Mouse (Mus musculus): ENCODE results near the gene Arhgef19.

Arhgef19 gene

DNA sequence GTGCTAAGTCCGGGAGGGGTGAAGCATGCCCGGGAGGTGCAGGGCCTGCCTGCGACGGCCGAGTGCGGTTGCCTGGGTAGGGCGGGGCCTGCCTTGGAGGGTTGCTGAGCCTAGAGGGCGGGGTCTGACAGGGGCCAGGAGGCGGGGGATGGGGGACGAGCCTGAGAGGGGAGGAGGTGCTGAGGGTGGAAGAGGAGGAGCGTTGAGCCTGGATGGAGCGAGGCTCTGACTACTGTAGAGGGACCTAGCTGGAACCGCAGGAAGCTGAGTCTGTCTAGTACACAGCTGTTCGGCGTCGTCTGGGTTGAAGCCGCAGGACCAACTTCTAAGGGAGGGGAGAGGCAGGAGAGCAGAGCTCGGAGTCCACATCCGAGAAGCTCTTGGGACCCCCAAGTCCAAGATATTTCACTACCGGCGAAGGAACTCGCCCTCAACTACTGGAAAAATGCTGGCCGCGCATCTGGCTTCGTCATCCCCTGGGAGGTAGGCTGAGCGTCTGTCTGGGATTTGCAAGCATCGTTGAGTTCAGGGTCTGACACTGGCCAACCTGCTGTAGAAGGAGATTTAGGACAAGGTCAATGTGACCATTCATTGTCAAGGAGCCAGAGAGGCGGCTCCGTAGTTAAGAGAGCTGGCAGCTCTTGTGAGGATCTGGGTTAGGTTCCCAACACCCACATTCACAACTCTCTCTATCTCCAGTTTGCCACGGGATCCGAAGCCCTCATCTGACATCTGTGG is at the start of gene Arhgef19:
TSS of gene Arhgef19 (plus strand) at position 112 of the 738 bp plus-strand sequence.
- DNase-seq (ENCODE audit: low spot score): peak; percentile 83

DNA sequence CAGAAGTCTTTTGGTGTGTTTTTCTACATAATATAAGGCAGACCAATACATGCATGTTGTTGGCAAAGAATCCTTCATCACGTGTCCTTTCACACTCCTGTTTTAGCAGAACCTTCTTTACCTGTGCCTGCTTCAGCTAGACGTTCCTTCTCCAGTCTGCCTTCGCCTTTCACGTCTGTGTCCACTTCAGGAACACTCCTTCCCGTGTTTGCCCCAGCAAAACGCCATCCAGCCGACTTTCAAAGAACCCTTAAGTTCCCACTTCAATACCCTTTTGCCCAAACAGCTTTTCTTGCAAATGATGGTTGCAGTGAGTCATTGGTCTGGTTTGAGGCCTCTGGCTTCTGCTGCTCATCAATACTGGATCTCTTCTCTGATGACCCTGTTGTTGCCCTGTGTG is 48.0 kb upstream of the Arhgef19 start:
- DNase-seq (ENCODE audit: low spot score): no peak

DNA sequence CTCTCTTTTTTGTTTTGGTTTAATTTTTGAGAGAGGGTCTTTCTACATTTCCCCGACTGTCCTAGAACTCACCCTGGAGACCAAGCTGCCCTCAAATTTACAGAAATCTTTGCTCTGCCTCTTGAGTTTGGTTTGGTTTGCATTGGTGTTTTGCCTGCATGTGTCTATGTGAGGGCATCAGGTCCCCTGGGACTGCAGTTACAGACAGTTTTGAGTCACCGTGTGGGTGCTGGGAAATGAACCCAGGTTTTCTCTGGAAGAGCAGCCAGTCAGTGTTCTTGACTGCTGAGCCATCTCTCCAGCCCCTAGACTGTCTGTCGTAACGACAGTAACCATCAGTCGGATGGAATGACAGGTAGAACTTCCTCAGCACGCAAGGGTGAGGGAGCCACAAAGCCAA is 44.7 kb upstream of the Arhgef19 start:
- DNase-seq (ENCODE audit: low spot score): no peak

DNA sequence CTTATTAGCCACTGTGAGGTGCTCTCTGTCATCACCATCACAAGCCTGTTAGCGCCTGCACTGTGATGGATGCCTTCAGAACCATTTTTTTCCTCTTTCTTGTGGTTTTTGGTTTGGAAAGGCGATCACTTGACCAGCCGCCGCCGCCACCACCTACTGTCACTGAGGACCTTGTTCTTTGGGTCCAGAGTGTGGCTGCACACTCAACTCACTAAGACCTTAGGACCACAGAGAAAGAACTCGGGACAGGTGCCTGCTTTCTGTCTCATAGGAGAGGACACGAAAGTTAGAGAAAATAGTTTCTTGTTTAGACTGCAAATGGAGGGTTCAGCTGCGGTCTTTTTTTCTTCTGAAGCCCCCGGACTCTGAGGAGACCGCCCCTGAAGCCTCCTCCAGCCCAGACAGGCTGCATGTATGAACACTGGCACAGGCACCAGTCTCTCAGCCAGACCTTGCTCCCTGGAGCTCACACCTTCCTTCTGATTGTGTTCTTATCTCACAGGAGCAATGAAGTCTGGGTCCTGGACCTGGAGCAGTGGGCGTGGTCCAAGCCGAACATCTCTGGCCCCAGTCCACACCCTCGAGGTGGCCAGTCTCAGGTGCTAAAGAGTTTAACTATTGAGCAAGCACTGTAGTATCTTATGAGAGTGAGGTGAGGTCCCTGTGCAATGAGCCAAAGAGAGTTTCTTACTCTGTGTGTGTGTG is 42.2 kb upstream of the Arhgef19 start:
- no peak for DNase-seq (ENCODE audit: low spot score)

DNA sequence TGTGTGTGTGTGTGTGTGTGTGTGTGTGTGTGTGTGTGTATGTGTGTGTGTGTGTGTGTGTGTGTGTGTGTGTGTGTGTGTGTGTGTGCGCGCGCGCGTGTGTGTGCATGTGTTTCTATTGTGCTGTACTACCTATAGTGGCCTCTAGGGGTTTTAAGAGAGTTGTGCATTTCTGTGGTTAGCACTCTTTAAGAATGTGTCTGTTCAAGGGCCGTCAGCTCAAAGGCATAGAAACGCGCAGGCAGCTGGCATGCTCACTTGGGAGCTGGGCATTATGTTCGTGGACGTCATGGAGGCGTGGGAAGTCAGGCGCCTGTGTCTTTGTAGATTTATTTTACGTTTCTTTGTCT is 41.6 kb upstream of the Arhgef19 start:
- no peak for DNase-seq (ENCODE audit: low spot score)

DNA sequence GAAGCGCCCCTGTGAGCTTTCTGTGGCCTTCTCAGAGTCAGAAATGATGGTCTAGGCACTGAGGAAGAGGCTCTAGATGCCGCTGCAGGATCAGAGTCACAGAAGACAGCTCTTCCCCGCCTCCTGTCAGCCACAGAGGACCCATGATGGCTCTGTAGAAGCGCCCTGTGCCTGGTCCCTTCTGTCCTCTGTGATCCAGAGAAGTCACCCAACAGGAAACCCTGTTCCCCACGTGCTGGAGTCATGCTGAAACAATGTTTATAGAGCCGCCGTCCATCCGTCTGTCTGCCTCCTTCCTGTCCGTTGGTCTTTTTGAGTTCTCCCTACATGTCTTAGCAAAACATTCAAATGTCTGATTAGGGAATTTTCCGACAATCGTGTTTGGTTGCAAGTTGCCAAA is 38.4 kb upstream of the Arhgef19 start:
- DNase-seq (ENCODE audit: low spot score): no peak

DNA sequence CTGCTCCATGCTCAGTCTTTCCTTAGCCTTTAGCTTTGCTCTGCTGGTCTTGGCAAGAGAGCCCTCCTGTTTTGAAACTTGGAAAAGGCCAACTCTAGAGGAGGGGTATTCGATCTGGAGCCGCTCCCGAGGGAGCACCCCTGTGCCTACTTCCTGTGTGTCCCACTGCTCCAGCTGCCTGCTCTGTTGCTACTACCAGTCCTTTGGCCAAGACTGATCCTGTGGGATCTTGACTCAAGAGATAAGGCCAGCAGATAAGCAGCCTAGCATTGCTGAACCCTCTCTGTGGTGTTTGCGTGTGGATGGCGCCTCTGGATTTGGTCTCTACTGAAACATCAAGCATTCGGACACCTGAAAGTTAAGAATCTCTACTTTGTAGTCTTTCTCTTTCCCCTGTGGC is 37.1 kb upstream of the Arhgef19 start:
- DNase-seq (ENCODE audit: low spot score): no peak

- no peak for DNase-seq (ENCODE audit: low spot score)
Observed at GRCm38 (mm10) chr4:141204580-141205061, 34.7 kb upstream of the Arhgef19 start.

DNA sequence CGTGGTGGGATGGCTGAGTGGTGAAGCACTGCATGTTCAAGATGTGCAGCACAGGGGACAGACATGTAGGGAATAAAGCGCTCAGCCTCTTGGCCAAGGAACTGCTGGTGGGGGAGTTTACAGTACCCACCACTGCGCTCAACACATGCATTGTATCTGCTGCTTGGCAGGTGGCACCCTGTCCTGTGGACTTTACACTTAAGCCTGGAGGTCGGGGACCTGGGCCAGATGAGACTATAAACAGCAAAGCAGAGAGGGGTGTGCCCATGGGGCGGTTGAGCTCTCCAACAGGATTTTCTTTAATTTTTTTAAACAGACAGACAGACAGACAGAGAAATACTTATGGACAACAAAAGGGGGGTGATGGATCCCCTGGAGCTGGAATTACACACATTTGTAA is 32.2 kb upstream of the Arhgef19 start:
- DNase-seq (ENCODE audit: low spot score): no peak

GRCm38 (mm10) chr4:141210524-141211219 is 28.6 kb upstream of the Arhgef19 start:
- DNase-seq (ENCODE audit: low spot score): no peak

- DNase-seq (ENCODE audit: low spot score): no peak
Observed at GRCm38 (mm10) chr4:141211646-141212045, 27.7 kb upstream of the Arhgef19 start.

DNA sequence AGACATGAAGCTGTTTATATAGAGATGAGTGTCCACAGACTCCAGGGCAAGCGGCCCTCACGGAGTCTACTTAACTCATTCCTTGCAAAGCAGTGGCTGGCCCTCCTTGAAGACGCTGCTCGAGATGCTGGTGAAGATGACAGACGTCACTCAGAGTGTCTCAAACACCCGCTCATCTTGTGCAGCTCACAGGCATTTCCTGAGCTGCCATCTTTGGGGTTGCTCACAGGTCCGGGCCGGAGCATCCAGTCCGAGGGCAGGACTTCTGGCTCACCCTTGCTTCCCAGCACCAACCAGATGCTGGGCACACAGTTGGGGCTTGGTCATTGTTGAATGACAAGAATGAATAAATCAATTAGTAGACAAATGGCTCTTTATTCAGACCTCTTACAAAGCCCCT is 26.4 kb upstream of the Arhgef19 start:
- DNase-seq (ENCODE audit: low spot score): no peak

DNA sequence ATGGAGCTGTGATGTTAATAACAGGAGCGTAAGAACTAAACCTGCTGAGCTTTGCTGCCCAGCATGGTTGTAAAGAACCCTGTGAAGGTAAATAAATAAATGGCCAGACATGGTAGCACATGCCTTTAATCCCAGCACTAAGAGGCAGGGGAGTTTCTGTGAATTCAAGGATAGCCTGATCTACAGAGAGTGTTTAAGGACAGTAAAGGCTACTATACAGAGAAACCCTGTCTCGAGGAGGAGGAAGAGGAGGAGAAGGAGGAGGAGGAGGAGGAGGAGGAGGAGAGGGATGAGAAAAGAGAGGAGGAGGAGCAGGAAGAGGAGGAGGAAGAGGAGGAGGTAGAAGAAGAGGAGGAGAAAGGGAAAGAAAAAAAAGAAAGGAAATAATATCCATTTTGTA is 26.0 kb upstream of the Arhgef19 start:
- no peak for DNase-seq (ENCODE audit: low spot score)

DNA sequence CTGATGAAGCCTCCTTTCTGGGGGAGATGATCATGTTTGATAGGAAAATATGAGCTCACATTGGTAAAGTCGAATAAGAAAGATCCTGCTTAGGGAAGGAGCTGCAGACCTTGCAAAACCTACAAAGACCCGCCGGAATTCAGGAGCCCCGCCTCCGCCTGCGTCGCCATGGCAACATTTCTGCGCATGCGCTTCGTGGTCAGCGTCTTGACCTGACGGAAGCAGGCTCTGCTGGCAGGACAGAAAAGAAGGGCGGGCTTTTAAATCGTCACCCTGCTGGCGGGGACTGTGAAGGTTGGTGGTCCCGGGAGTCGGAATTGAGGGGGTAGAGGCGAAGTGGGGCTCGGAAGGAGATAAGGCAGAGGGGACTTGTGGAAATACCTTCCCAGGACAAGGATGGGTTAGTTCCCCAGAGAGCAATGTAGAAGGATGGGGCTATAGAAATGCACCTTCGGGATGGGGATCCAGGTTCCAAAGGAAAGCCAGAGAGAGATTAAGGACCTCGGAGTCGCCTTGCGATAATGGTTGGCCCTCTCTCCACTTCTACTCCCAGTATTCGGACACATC is 25.4 kb upstream of the Arhgef19 start, which contains the start of gene Rsg1:
TSS of gene Rsg1 (plus strand) at position 187 of the 567 bp plus-strand sequence.
- peak; percentile 96 for DNase-seq (ENCODE audit: low spot score)

DNA sequence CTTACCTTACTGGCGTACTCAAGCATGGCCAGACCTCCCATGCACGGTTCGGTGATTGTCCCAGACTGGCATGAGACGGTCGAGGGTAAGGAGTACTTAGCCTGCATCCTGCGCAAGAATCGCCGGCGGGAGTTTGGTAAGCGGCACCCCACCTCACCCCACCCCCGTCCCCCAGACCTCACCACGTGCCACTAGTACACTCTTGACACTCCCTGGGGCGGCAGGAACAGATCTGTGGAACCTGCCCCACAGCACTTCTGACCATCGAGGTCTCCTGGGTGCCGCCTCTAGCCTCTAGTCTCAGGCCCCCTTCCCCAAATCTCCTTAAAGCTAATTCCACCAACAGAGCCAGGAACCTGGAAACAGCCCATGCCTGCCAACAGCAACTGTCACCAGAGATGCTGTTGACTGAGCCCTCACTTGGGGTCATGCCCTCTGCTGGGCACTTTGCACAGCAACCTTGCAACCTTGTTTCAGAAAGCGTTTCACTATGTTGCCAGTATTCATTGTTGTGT is 24.9 kb upstream of the Arhgef19 start:
- no peak for DNase-seq (ENCODE audit: low spot score)

- no peak for DNase-seq (ENCODE audit: low spot score)
Observed at GRCm38 (mm10) chr4:141219583-141220213, 19.6 kb upstream of the Arhgef19 start.

- no peak for DNase-seq (ENCODE audit: low spot score)
Observed at GRCm38 (mm10) chr4:141221848-141222247, 17.5 kb upstream of the Arhgef19 start.

DNA sequence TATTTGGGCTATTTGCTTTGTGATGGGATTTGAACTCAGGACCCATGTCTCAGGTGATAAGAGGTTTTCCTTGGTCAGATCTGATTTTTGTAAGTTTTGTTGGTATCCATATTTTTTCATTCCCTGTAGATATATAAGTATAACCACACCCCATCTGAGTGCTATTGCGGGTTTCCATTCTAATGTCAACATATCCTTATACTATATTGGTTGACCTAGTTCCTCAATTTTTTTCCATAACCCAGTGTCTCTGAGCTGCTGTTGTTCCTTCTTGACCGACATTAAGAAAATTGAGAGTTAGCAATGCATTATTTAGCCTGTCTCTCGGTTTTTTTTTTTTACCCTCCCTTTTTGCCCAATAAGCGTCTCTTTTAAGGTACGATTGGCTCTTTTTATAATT is 16.5 kb upstream of the Arhgef19 start:
- no peak for DNase-seq (ENCODE audit: low spot score)

DNA sequence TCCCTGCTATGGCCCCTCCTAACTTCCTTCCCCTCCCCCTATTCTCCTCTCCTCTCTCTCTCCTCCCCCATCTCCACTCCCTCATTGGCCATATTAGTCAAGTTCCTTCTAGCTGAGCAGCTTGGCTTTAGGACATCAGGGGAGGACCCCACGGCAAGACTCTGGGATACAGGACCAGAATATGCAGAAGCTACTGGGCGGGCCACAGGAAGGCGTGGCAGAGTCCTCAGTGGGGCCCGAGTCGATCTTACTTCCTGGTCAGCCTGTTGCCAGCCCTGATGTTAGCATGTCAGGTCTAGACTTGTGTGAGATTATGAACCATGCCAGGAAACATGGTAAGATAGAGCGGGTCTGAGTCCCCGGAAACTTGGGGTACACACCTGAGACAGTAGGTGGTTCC is 10.6 kb upstream of the Arhgef19 start:
- DNase-seq (ENCODE audit: low spot score): no peak

DNA sequence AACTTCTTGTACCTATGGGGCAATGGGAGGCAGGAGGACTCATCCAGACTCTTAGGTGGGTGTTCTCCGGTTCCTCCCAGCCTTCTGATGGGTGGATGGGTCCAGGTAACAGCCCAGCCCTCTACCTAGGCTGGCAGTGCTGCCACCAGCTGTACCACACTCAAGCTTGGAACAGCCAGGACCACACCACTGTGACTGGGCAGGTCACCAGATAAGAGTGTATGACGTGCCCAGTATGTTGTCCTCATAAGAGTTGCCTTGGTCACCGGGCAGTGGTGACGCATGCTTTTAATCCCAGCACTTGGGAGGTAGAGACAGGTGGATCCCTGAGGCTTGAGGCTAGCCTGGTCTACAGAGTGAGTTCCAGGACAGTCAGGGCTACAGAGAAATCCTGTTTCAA is 6.1 kb upstream of the Arhgef19 start:
- no peak for DNase-seq (ENCODE audit: low spot score)

DNA sequence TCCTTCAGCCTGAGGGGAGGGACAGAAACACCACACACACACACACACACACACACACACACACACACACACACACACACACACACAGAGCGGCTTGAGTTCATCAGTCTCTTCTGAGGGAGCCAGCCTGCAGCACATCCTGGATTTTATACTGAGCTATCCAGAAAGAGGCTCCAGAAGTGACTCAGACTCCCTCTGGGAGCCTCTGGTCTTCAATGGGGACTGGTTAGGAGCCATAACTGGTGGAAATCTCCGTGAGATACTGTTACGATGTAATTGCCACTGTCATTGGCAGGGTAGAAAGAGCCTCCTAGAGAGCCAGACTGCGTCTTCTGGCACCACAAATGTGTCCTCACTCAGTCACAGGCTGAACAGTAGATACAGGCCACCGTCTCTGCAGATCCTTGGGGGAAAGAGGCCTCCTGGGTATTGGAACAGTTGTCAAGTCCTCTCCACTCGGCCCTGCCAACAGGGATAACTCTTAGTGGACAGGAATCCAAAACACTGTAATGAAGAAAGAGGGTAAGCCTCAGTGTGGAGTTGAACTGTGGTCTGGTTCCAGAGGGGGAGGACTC is 3.7 kb upstream of the Arhgef19 start:
- no peak for DNase-seq (ENCODE audit: low spot score)

DNA sequence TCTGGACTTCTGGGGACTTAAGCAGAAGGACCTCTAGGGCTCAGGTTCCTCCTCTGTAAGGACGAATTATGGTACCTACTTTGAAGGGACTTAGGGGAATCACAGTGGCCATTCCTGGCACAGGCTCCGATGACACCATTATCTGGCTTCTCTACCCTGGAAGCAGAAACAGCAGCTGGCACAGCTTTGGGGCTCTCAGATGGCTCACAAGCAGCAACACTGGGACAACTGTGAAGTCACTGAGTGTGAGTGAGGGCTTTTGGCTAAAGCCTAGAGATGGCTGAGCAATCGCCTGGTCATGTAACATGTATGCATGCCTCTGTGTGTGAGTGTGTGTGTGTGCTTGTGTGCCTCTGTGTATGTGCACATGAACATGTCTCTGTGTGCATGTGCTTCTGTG is 2.4 kb upstream of the Arhgef19 start:
- no peak for DNase-seq (ENCODE audit: low spot score)

All from urinary bladder, postnatal 25 days (tissue).